Mouse (Mus musculus): ENCODE results near the gene Srcin1.
A peak's percentile ranks its signal among the peaks of the same experiment; 100 is the strongest.

Srcin1 gene

GRCm38 (mm10) chr11:97578286-97578685 is 2.3 kb upstream of the Srcin1 start:
- no peak for DNase-seq

GRCm38 (mm10) chr11:97575638-97576037 is 348 bp downstream of the Srcin1 start:
- peak; percentile 30 to 52 for DNase-seq

DNA sequence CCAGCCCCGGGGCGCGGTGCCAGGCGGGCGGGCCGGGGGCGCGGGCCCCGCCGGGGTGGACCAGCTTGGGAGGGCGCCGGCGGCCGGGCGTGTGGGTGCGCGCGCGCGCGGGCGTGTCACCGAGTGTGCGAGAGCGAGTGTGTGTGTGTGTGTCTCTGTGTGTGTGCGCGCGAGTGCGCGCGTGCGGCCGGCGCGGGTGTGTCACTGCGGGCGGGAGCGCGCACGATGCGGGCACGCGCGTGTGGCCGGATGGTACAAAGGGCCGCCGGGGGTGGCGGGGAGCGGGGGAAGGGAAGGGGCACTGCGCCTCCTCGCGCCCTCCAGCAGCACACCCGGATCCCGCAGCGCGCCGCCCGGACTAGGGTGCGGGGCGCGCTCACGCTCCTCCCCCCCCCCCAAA is 911 bp downstream of the Srcin1 start:
- no peak for DNase-seq

DNA sequence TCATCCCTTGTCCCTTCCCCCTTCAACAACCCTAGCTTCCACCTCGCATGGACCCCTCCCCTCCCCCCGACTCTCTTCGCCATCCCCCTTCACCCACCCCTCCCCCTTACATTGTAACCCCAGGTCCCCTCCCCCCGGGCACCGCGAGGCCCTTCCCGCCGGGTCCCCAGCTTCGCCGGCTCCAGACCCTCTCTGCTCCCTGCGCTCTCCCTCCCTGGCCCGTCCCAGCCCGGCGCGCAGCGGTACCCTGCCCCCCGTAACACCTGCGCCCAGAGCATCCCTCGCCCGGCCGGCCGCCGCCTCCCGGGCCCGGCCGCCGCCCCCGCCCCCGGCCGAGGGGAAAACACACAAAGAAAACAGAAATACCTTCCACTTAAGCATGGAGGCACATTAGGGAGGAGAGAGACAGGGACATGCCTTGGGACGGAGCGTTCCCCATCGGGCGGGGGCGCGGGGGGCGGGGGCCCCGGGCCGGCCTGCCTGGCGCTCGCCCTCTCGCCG is 1.4 kb downstream of the Srcin1 start:
- DNase-seq, result no peak

DNA sequence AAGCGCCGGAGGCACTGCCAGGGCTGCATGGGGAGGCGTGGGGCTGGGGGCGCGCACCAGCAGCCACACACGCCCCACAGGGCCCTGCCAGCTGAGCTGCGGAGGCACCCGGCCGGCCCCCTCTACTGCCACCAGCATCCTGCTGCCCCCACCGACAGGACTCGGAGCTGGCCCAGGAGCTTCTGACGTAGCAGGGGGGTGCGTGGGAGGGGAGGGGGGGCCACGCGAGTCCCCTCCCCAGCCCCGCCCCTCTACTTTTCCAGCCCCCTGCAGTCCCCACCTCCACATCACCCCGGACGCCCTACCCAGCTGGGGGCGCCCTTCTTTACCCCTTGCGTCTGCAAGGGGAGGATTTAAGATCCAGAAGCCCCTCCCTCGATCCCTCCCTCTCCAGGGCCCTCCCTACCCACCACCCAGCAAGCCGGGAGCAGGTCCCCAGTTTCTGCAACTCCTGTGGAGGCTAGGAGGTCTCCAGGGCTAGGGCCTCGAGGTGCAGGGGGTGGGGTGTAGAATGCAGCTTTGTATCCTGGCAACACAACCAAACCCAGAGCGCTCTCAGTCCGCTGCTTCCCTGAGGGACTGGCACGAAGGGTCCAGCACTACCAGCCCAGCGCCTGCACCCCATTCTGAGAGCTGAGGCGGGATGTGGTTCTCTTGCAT is 2.0 kb downstream of the Srcin1 start:
- DNase-seq, result no peak

- no peak for DNase-seq
These were observed 3.0 kb downstream of the Srcin1 start for GRCm38 (mm10) chr11:97572895-97573480.

DNA sequence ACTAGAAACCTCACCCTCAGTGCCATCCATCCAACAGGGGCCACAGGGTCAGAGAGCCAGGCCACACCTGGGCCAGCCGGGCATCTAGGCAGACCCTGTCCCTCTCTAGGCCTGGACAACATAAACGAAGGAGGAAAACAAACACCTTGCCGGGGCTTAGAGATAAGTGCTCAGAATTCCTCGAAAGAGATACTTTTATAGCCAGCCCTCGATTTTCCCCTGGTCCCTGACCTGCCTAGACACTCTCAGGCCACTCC is 4.0 kb downstream of the Srcin1 start:
- no peak for DNase-seq

DNA sequence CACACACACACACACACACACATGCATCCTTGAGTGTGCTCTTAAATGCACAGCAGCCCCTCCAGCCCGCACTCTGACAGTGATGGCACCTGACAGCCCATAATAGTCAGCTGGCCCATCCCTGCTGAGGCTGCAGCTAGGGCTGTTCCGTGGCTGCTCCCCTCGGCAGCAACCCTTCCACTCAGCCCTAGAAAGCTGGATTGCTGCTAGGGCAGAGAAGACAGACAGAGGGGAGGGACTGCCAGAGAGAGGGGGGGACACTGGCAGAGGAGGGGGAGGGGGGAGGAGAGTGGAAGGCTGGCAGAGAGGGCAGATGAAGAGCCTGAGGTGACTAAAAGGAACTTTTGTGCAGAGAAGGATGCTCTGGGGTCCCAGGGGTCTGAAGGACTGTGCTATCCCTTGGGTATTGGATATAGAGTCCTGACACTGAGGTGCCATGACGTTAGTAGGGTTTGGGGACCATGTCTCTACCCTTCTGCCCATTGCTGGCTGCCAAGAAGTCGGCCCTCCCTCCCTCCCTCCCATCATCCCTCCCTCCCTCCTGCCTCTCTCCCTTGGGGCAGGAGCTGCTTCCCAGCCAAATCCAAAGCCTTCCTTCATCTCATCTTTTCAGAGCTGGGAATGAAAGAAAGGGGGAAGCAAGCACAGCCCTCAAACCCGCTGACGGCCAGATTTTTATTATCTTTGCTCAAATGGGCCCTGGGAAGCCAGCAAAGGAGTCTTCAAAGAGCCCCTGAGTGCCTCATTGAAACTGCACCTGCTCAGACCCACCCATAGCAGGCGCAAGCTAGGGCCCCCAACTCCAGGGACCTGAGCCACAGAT is 4.5 kb downstream of the Srcin1 start:
- DNase-seq, result no peak

DNA sequence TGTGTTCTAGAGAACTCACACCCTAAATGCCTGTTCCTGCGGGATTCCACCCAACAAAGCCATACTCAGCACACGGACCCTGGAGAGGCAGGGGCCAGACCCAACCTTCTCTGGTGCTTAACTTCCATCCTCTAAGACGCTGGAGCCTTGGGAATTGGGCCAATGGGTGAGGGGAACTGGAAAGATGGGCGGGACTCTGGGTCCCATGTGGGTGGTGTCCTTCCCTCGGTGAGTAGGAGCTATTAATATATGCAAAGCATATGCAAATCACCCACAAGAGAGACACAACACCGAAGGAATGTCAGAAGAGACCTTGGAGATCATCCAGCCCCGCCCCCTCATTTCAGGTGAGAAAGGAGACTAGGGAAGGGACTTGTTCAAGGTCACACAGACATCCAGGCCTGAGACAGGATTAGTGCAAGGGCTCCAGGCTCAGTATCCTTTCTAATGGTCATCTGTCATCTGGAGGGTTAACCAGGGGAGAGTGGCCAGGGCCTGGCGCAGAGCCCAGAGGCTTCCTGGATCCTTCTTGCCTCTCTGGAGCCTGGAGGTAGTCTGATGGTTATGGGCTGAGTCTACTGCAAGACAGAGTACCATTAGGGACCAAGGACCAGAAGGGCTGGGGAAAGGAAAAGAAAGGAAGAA is 5.4 kb downstream of the Srcin1 start:
- DNase-seq, result no peak

DNA sequence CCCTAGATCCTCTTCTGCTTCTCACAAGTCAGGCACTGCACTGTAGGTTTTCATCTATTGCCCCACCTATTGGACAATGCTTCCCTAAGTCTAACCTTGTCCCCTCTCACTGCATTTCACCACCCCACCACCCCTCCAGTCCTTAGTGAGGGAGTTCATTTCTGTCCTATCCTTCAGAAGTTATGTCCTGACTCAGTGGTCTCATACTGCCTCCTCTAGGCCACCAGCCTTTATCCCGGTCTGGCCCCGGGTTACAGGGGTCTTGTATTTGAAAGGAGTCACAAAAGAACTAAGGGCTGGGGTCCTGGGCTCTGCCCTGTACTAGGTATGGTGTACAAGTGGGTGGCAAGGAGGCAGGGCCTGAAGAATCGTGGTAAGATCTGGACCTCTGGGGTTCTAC is 6.2 kb downstream of the Srcin1 start:
- no peak for DNase-seq

GRCm38 (mm10) chr11:97569301-97569724 is 6.7 kb downstream of the Srcin1 start:
- no peak for DNase-seq

- DNase-seq, result peak in 1 of 2 experiments; percentile 15
These were observed 7.3 kb downstream of the Srcin1 start for GRCm38 (mm10) chr11:97568729-97569128.

GRCm38 (mm10) chr11:97567480-97567879 is 8.5 kb downstream of the Srcin1 start:
- no peak for DNase-seq

DNA sequence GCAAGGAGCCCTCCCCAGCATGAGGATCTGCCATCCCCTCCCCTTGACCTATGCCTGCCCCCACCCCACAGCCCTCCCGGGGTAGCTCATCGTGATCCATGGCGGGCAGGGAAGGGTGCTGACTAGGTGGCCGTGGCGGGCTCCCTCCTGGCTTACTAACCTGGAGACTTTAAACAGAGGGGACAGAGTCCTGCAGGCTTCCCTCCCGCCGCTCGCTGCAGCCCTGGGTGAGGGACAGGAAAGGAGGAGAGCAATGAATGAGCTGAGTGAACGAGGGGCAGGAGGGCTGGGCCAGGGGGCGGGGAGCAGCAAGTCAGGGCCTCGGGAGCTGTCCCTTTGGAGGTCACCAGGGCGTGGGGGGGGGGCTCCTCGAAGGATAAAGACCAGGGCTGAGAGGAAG is 9.4 kb downstream of the Srcin1 start:
- DNase-seq, result no peak

DNA sequence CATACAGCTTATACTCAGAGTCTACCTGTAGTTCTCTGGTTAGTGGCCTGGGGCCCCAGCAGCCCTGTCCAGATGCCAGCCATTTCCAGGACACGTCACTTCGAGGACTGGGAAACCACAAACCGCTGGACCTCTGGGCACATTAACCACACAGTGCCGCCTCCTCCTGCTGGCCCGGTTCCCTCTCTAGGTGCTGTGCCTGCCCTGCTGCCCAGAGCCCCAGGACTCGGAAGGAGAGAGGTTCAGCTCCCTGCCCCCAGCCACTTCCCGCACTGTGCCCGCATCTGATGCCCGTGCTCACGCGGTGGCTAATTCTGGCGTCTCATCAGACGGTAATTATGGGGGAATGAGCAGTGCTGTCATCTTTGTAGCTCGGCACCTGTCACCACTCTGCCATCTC is 12.3 kb downstream of the Srcin1 start:
- DNase-seq, result no peak

DNA sequence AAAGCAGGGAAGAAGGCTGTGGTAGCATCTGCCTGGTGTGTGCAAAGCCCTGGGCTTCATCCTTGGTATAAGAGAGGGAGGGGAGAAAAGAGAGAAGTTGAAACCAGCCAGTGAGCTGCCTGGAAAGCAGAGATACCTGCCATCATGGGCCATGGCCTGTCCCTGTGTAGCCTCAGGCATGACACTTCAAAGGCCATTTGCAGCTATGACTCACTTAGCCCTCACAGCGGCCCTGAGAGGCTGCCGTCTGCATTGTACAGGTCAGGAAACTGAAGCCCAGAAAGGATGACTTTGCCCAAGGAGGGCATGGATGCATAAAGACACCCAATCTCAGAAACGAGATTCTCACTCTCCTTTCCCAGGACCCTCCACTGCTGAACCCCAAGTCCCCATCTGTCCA is 13.4 kb downstream of the Srcin1 start:
- no peak for DNase-seq

- DNase-seq, result no peak
These were observed 15.6 kb downstream of the Srcin1 start for GRCm38 (mm10) chr11:97560210-97560963.

DNA sequence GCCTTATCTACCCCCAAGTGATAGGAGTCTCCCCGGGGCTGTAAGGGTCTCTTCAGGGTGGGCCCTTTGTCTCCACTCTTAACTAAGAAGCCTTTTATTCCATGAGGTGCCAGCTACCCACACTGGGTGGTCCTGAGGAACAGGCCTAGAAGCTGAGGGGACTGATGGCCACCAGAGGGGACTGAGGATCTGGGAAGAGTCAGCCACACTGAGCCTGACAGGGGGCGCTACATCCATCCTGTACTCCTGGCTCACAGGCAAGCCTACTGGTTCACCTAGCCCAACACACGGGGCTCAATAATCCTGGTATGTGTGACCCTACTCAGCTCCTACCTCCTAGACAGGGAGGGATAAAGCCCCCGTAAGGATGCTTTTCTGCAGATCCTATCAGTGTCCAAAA is 16.4 kb downstream of the Srcin1 start:
- no peak for DNase-seq

DNA sequence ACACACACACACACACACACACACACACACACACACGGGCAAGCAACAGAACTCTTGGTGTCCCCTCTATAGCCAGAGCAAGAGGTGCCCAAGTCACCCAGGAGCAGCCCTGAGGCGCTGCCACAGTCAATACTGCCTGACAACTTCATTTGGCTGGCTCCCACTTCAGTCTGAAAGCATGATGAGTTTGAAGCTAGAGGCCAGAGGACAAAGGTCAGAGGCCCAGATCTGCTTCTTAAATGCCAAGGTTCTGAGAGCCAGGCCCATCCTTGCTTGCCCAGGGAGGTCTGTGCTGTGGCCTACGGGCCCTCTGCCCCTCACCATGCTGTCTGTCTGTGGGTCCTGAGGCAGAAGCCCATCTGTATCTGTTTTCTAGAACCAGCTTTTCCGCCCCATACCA is 18.1 kb downstream of the Srcin1 start:
- DNase-seq, result no peak

GRCm38 (mm10) chr11:97556569-97557408 is 19.2 kb downstream of the Srcin1 start:
- peak; percentile 39 to 46 for DNase-seq

DNA sequence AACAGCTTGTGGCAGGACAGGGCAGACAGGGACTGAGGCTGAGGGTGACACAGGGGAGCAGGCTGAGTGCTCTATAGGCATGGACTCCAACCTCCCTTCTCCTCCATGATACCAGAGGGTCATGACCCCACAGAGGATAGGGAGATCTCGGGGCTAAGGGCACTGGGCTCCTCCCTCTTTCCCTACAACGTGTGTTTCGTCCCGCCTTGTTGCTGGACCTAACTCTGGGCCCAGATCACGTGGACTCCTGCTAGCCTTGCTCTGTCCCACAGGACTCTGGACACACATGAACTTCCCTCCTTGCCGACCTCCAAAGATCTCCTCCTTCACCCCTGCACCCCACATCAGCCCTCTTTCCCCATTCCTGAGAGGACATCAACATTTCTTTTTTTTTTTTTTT is 20.8 kb downstream of the Srcin1 start:
- DNase-seq, result no peak

- DNase-seq, result no peak
These were observed 23.8 kb downstream of the Srcin1 start for GRCm38 (mm10) chr11:97552151-97552550.
